Mouse (Mus musculus): ENCODE data around the gene Ccdc92b. TPM values are rescaled to one million over a fixed set of nuclear protein-coding genes. Genes with fewer than 3 reads are reported as not detected.
"Not testable (repeated sequence)": the region's sequence is repeated elsewhere in the genome, so short reads cannot be mapped to it uniquely, and the experiment has no call there.

The Ccdc92b gene
- total RNA-seq (2021), result under 1 TPM; 0.12 to 0.32 TPM
- long read RNA-seq, experiment 1, result 0 reads
- long read RNA-seq, experiment 2, result 0 reads

DNA sequence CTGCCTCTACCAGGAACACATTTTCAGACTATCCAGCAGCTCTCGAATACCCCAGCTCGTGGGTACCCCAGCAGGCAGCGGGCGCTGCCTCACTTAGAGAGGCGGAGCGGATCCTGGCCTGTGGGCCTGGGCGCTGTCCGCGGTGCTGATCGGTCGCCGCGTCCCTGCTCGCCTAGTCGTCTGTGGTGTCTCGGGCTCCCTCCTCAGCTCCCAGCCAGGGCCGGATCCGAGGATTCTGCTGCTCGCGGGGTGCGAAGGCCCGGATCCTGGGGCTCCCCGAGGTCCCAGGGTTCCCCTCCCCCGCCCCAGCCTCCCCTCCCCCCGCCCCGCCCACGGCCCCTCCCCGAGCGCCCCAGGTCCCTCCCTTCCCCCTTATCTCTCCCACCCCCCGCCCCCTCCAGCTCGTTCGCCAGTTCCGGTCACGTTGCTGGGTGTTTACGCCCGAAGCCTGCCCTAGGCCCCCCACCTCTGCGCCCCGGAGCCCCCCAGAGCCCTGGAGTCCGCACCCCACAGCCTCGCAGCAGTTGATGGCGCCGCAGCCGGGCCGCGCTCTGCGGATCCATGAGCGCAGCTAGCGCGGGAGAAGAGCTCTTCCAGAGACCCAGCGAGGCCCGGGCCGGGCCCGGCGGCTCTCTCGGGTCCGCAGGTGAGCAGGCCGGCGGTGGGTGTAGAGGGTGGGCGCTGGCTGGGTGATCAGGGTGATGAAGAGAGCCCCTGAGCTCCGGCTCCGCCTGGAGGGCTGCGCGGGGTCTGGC is at the start of gene Ccdc92b:
Ccdc92b (plus strand) TSS at position 405 of the 755 bp plus-strand sequence.
- peak; percentile 86 for DNase-seq

DNA sequence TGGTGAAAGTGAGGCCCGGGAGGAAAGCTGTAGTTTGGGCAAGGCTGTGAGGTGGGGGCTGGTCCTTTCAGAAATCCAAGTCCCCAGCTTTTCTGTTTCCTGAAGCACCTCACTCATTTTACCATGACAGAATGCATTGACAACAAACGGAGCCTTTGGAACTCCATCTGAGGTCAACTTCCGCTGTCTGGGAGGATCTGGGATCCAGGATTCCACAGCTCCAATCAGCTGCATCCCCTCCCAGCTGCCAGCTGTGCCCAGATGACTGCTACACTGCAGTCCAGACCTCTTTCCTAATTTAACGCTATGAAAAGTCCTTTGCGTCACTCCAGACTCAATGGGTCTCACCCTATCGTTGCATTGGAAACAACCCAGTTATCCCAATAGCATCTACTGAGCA is 49.7 kb upstream of the Ccdc92b start:
- no peak for DNase-seq

GRCm38 (mm10) chr11:74572459-74573061 is 46.8 kb upstream of the Ccdc92b start:
- no peak for DNase-seq

- DNase-seq, result no peak
These were observed 44.5 kb upstream of the Ccdc92b start for GRCm38 (mm10) chr11:74574768-74575434.

DNA sequence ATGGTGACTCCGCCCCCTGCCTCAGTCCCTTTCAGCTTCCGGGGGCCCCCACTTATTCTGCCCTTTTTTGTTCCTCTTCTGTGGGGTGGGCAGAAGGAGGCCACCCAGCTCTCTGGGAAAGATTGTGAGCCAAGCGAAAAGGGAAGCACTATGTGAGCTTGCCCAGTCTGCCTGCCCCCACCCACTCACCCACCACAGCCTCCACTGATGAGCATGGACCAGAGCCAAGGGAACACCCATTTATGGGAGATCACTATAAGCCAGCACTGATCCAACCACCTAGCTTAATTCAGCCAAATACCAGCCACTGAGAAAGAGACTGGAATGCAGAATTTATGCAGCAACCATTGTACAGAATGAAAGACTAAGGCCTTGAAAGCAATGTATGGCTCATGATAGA is 43.5 kb upstream of the Ccdc92b start:
- DNase-seq, result no peak

DNA sequence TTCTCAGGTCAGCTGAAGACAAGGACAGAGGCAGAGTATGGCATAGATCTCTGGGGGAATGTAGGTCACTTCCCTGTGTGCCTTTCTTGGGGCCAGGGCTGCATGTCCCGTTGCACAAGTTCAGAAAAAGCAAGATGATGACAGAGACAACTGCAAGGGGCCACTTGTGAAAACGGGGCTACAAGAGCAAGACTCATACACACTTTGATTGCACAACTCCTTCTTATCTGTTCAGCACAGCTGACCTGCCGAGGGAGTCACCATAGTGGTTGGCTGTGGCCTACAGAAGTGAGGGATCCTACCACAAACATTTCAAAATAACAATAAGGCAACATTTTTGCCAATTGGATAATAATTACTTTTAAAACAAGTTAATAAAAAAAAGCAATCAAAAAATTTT is 42.3 kb upstream of the Ccdc92b start:
- DNase-seq, result no peak

GRCm38 (mm10) chr11:74581333-74581732 is 38.1 kb upstream of the Ccdc92b start:
- not testable (repeated sequence) for DNase-seq

GRCm38 (mm10) chr11:74582464-74582863 is 36.9 kb upstream of the Ccdc92b start:
- no peak for DNase-seq

DNA sequence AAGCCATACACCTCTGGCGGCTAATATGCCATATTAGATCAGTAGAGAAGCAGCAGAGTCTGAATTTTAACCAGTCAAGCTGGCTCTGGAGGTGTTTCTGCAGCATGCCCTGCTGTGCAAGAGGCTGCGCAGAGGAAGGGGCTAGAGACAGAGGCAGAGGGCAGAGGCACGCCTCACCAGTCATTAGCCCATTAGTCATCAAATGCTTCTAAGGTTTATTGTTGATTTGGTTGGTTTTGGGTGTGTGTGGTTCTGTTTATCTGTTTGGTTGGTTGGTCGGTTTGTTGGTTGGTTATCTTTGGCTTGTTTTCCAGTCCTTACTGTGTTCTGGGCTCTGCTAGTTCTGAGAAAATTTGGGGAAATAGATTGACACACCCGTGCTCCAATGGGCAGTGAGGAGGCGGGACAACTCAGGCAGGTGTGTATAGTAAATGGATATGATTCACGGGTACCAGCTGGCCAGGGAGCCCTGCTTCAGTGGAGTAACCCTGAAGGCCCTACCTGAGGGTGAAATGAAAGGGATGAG is 35.5 kb upstream of the Ccdc92b start:
- DNase-seq, result no peak

- DNase-seq, result no peak
These were observed 34.3 kb upstream of the Ccdc92b start for GRCm38 (mm10) chr11:74584946-74585723.

DNA sequence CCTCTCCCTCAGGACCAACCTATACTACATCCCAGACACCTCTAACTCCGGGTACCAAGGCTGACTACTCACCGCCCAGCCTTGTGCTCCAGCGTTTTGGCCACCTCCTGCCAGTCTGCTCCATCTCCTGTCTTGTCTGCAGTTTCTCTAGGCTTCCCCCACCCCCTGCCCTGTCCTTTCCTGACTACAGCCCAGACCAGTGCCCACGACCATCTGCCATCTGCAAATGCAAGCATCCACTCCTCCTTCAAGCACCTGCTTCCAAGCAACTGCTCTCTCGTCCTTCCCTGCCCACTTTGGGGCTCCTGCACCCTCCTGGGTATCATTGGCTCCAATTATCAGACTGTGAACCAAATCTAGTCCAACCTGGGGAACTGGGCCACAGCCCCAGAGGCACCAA is 33.0 kb upstream of the Ccdc92b start:
- DNase-seq, result no peak

DNA sequence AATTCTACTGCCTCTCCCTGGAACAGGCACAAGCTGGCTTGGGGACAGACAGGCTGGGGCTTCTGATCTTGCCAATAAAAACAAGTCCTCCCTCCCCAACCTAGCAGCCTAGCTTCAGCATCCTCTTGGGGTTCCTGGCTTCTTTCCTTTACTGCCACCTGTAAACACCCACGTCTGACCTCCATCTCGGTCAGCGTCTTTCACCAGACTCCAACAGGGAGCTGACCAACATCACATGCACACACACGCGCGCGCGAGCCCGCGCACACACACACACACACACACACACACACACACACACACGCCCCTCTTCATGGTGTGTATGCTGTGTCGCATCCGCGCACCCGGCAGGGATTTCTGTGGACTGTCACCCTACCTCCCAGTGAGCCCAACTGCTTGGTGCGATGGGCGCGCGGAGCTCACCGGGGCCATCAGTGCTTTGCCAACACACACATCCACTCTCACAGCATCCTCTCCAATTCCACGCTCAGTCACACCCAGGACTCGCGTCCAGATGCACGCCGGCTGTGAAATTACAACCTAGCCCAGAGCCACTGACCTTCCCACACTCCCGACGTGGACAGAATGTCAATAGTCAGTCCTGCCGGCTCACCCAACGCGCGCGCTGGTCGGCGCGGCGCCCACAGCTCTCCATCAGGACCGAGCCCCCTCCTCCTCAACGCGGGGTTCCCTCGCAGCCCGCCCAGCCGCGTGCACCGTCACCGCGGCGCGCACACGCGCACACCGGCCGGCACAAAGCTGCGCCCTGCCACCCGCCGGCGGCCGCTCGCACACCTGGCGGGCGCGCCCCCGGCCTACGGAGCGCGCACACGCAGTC is 29.8 kb upstream of the Ccdc92b start:
- no peak for DNase-seq

DNA sequence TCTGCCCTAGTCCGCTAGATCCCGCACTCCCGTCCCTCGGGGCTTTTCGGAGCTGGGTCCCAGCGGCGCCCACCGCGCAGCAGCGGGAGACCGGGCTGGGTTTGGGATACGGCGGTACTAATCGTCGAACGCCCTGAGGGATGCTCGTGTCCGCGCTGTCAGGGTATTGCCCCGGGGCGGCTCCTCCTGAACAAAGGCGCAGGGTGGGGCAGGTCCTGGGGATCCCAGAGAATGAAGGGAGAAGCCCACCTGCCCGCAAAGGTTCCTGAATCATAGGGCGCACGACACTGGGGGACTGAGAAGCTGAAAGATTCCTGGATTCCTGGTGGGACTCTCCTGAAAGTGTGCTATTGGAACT is 29.2 kb upstream of the Ccdc92b start:
- no peak for DNase-seq

- DNase-seq, result no peak
These were observed 28.7 kb upstream of the Ccdc92b start for GRCm38 (mm10) chr11:74590691-74591090.

DNA sequence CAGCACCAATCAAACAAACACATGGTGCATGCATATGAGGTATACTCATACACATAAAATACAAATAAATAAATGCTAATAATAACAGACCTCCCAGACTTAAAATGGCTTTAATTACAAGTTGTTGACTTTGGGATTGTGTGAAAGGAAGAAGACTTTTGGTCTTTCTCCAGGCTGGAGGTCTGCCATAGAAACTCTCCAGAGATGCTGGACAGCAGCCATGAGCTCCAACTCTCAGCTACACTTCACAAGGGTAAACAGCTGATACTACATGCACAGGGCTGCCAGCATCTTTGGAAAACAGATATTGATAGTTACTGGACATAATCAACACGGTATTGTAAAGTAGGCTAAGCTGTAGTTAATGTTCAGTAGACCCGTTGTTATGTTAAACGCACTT is 27.2 kb upstream of the Ccdc92b start:
- DNase-seq, result no peak

GRCm38 (mm10) chr11:74597283-74597989 is 22.0 kb upstream of the Ccdc92b start:
- DNase-seq, result no peak

DNA sequence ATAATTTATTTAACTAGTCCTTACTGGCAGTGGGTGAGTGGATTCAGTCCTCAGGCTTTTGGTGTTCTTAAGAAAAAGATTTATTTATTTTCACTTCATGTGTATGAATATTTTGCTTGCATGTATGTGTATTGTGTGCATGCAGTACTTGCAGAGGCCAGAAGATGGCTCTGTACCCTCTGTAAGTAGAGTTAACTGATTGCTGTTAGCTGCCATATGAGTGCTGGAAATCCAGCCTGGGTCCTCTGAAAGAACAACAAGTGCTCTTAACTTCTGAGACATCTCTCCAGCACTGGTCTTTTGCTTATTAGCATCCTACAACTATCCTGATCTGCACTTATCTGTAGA is 21.4 kb upstream of the Ccdc92b start:
- no peak for DNase-seq

GRCm38 (mm10) chr11:74602286-74602685 is 17.1 kb upstream of the Ccdc92b start:
- DNase-seq, result no peak

DNA sequence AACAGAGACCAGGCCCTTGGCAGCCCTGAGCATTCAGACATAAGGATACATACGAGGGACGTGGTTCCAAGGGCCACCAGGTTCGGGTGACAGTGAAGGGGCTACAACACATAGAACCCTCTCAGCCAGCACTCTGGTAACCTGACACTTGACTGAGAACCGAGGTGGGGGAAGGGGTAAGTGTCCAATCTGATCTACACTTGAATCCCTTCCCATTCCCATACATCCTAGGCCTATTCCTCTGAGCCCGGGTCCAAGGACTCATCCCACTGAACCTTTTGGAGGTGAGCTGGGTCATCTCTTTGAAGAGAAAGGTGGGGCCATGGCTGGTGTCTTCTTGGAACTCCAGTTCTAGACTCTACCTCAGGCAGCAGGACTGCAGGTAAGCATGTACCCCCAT is 9.3 kb upstream of the Ccdc92b start:
- DNase-seq, result no peak

DNA sequence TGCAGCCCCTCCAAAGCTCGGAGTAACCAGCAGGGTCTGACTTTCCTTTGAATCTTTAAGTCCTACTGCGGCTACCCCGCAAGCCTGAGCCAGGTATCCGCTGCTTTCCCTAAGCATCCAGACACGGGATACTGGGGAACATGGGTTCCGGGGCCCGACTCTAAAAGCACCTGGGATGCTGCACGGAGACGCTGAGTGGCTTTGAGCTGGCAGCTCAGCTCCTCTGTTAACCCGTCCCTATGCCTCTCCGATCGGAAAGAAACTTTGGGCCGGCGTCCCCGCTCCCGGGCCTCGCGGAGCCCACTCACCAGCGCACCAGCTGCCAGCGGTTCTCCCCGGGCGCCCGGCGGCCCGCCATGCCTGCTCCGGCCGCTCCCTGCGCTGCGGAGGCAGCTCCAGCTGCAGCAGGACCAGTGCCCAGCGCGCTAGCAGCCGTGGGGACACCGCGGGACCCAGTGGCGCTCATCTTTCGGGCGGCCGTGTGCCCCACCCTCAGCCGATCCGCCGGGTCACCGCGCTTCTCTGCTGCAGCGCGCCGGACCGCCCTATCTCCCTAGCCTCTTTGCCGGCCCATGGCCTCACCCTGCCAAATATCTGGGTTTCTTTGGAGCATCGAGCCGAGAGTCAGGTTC is 8.7 kb upstream of the Ccdc92b start, which contains the start of gene Rap1gap2:
Rap1gap2 (minus strand) TSS at position 371 of the 632 bp plus-strand sequence.
- peak; percentile 18 for DNase-seq

Measured in gastrocnemius, postnatal 10 days (tissue).